Mouse (Mus musculus) liver, embryonic 15.5 days (tissue): ENCODE measurements around the gene Olfr1352. TPM values are rescaled to one million over a fixed set of nuclear protein-coding genes. Genes with fewer than 3 reads are reported as not detected.
"Not testable (repeated sequence)": the region's sequence is repeated elsewhere in the genome, so short reads cannot be mapped to it uniquely, and the experiment has no call there.

Source experiments
- ATAC-seq: fragments of 200-750 bp; cut with Nextera tagmentation; 2 replicates; pipeline ENCODE4 v1.8.0; 2017; ENCODE audit warnings: moderate number of reproducible peaks, mild to moderate bottlenecking, moderate library complexity; ENCODE audit not compliant: insufficient read depth
- H3K27ac ChIP-seq: fragments of 300-500 bp; sonication (generic); replicated peaks from 2 replicates; pipeline ENCODE4 v1.5.1; 2015; ENCODE audit warnings: mild to moderate bottlenecking, inconsistent platforms
- H3K27me3 ChIP-seq: fragments of 300-500 bp; sonication (generic); 2 replicates; pipeline ENCODE4 v1.6.1; 2015; ENCODE audit warnings: mild to moderate bottlenecking, inconsistent platforms
- H3K36me3 ChIP-seq: fragments of 300-500 bp; sonication (generic); replicated peaks from 2 replicates; pipeline ENCODE4 v1.6.1; 2015; ENCODE audit warnings: moderate library complexity, mild to moderate bottlenecking, inconsistent platforms
- H3K4me1 ChIP-seq: fragments of 300-500 bp; sonication (generic); replicated peaks from 2 replicates; pipeline ENCODE4 v1.6.1; 2015; ENCODE audit warnings: inconsistent platforms
- H3K4me2 ChIP-seq: fragments of 300-500 bp; sonication (generic); 2 replicates; pipeline ENCODE4 v1.6.1; 2015; ENCODE audit warnings: moderate library complexity, mild to moderate bottlenecking, inconsistent platforms
- H3K4me3 ChIP-seq: fragments of 300-500 bp; sonication (generic); replicated peaks from 2 replicates; pipeline ENCODE4 v1.5.1; 2015; ENCODE audit warnings: mild to moderate bottlenecking, inconsistent platforms
- H3K9ac ChIP-seq: fragments of 300-500 bp; sonication (generic); 2 replicates; pipeline ENCODE4 v1.6.1; 2015; ENCODE audit warnings: moderate library complexity, mild to moderate bottlenecking, inconsistent platforms
- H3K9me3 ChIP-seq: fragments of 300-500 bp; sonication (generic); replicated peaks from 2 replicates; pipeline ENCODE4 v1.6.1; 2016; ENCODE audit warnings: inconsistent platforms
- WGBS: fragments of 180-500 bp; shearing (Covaris S2); methylation state at CpG from one replicate; pipeline ENCODE4 v1.1.7; 2015; ENCODE audit warnings: mixed read lengths; ENCODE audit not compliant: insufficient replicate concordance; 5-methylcytosine and 5-hydroxymethylcytosine counted together
- polyA plus RNA-seq: library from polyadenylated mRNA; unstranded; fragments of >200 nt; fragmentation: Nextera tagmentation; extraction: Ambion mirVana; gene quantifications from 2 replicates; pipeline ENCODE4 v1.2.1, GENCODE M21; 2015

Olfr1352 gene
- not detected in 2 replicates for polyA plus RNA-seq

DNA sequence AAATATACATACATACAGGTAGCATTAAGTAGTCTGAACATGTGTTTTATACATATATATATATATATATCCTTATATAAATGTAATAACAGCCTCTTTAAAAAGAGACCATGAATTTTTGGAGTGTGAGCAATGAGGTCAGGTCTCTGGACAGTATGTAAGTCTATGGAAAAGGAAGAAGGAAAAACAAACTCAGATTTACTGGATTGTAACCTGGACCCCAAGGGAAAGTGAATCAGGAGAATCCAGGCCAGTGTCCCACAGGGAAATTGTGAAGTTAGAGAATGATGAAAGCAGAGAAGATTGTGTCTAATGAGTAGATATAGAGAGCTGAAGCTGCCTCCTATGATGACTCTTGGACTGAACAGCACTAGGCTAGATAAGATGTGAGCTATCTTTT lies at the start of gene Olfr1352:
Olfr1352 (plus strand) TSS at position 301 of the 400 bp plus-strand sequence.
- no peaks in the 10 kb centered on the region for H3K4me1 ChIP-seq
- H3K27me3 ChIP-seq = no peaks in the 10 kb centered on the region
- no peaks in the 10 kb centered on the region for H3K9me3 ChIP-seq
- no peak within 1 kb of the TSS for H3K4me2 ChIP-seq
- H3K27ac ChIP-seq = no peak within 1 kb of the TSS
- no peak within 1 kb of the TSS for H3K9ac ChIP-seq
- no peaks in the 10 kb centered on the region for H3K36me3 ChIP-seq
- no peak for ATAC-seq
- H3K4me3 ChIP-seq = no peak within 1 kb of the TSS

DNA sequence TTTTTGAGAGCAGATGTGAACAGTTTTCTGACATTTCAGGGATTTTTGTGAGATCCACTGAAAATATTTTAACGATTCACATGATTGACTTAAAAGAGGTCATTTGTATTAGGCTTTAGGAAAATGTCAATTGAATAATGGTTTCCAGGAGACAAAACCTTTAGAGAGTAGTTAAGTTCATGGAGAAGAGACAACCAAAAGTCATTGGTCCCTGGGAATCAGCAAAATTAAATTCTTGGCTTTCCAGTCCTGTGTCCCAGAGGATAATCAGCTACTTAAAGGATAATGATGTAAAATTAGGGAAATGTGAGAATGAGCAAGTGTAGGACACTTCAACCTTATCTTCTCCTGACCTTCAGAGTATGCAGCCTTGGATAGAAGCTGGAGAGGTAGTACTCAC lies 30.5 kb upstream of the Olfr1352 start, which contains the start of gene Olfr8:
Olfr8 (plus strand) TSS at position 301 of the 400 bp plus-strand sequence.
- H3K4me3 ChIP-seq = not testable (repeated sequence)
- 46% methylated on average over 1 of the region's 1 CpGs for WGBS

DNA sequence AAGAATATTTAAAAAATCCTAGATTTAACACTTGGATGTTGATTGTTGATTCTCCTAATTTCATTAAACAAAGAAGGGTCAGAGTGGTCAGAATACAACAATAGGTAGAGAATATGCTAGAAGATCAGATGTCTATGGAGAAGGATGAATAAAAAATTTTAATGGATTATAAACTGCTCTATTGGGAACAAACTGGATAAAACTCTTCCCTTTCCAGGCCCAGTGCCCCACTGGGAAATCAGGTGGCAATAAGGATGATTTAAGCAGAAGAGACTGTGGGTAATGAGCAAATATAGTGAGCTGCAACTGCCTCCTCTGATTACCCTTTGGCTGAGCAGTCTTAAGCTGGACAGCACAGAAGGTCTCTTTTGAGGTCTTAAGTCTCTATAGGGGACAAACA lies 17.8 kb upstream of the Olfr1352 start, which contains the start of gene Olfr1353:
Olfr1353 (plus strand) TSS at position 301 of the 400 bp plus-strand sequence.
- ATAC-seq, H3K27ac ChIP-seq, H3K4me3 ChIP-seq, H3K4me1 ChIP-seq, H3K9me3 ChIP-seq, H3K36me3 ChIP-seq, H3K27me3 ChIP-seq, H3K9ac ChIP-seq, H3K4me2 ChIP-seq: not testable (repeated sequence)

More for the DNA sequence above, 30.5 kb upstream of the Olfr1352 start, which contains the start of gene Olfr8:
- not testable (repeated sequence) for H3K9me3 ChIP-seq, H3K4me2 ChIP-seq, H3K27ac ChIP-seq, H3K4me1 ChIP-seq, H3K9ac ChIP-seq, H3K36me3 ChIP-seq, H3K27me3 ChIP-seq, ATAC-seq

DNA sequence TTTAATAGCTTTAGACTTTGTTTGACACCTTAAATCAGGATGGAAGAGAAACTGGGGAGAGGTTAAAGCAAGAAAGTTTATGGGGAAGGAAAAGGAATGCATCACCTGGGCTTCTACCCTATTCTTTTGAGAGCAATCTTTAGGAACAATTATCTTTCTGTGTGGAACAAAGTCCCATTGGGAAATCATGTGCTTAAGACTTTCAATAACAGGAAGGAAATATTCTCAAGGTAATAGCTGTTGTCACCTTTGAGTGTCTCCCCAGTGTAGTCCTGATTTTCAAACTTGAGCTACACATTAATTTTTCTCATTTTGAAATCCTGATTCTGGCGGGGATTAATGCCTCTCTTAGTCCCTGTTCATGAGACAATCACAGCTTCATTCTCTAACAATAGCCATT lies 31.3 kb downstream of the Olfr1352 start, which contains the start of gene Olfr1351:
Olfr1351 (plus strand) TSS at position 301 of the 400 bp plus-strand sequence.
- Histone ChIP-seq H3K4me2 (no peak within 1 kb of the TSS), H3K9me3 (no peaks in the 10 kb centered on the region), H3K9ac (no peak within 1 kb of the TSS), H3K4me1 (no peaks in the 10 kb centered on the region), H3K4me3 (no peak within 1 kb of the TSS), H3K36me3 (no peaks in the 10 kb centered on the region), H3K27me3 (no peaks in the 10 kb centered on the region), H3K27ac (no peak within 1 kb of the TSS)
- no peak for ATAC-seq
- 41% methylated on average over 1 of the region's 1 CpGs for WGBS

DNA sequence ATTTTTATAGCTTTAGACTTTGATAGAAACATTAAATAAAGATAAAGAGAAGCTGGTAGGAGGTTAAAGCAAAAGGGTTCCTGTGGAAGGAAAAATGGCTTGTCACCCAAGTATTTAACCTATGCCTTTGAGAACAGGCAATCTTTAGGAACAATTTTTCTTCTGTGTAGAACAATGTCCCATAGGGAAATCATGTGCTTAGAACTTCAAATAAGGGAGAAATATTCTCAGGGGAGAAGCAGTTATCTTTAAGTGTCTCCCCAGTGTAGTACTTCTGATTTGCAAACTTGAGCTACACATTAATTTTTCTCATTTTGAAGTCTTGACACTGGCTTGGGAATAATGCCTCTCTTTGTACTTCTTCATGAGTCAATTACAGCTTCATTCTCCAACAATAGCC lies 47.6 kb downstream of the Olfr1352 start, which contains the start of gene Olfr57:
Olfr57 (plus strand) TSS at position 301 of the 400 bp plus-strand sequence.
- H3K4me3 ChIP-seq = no peak within 1 kb of the TSS
- no peaks in the 10 kb centered on the region for H3K27me3 ChIP-seq
- no peaks in the 10 kb centered on the region for H3K36me3 ChIP-seq
- H3K9me3 ChIP-seq = no peaks in the 10 kb centered on the region
- H3K27ac ChIP-seq = no peak within 1 kb of the TSS
- H3K4me2 ChIP-seq = no peak within 1 kb of the TSS
- no peak within 1 kb of the TSS for H3K9ac ChIP-seq
- no peaks in the 10 kb centered on the region for H3K4me1 ChIP-seq
- no peak for ATAC-seq

Other genes with a start within 250 kb of the Olfr1352 start
- gene Ccdc105, start 228.0 kb upstream of the Olfr1352 start, polyA plus RNA-seq = not detected in 2 replicates
- 0.12 and 0.17 TPM in 2 replicates for gene Slc1a6, start 200.6 kb upstream of the Olfr1352 start, polyA plus RNA-seq
- gene Olfr1356, start 128.9 kb upstream of the Olfr1352 start, polyA plus RNA-seq = not detected in 2 replicates
- gene Olfr1355, start 105.5 kb upstream of the Olfr1352 start, polyA plus RNA-seq = not detected in 2 replicates
- gene Olfr1354, start 67.9 kb upstream of the Olfr1352 start, polyA plus RNA-seq = not detected in 2 replicates
- gene Olfr8, start 30.4 kb upstream of the Olfr1352 start, polyA plus RNA-seq = not detected in 2 replicates
- gene Olfr1353, start 17.7 kb upstream of the Olfr1352 start, polyA plus RNA-seq = not detected in 2 replicates
- gene Olfr1351, start 31.4 kb downstream of the Olfr1352 start, polyA plus RNA-seq = not detected in 2 replicates
- not detected in 2 replicates for gene Olfr57, start 47.7 kb downstream of the Olfr1352 start, polyA plus RNA-seq
- gene 2610008E11Rik, start 116.5 kb downstream of the Olfr1352 start, polyA plus RNA-seq = 2.8 and 3.5 TPM in 2 replicates
- not detected in 2 replicates for gene Vmn2r80, start 167.7 kb downstream of the Olfr1352 start, polyA plus RNA-seq